Mouse (Mus musculus) cerebellum, adult 9-10 months (tissue): ENCODE measurements around the gene Sox5.

Source experiments
- DNase-seq: peaks from one replicate; pipeline ENCODE4 v3.0.0; 2022

Sox5 gene

GRCm38 (mm10) chr6:144781431-144782030 lies at the start of gene Sox5:
TSS of gene Sox5 (minus strand) at chr6:144781977.
- DNase-seq: peak; percentile 6

- no peak for DNase-seq
These were observed 43.3 kb upstream of the Sox5 start for GRCm38 (mm10) chr6:144825018-144825602.

GRCm38 (mm10) chr6:144824153-144824552 lies 42.4 kb upstream of the Sox5 start:
- DNase-seq: no peak

- no peak for DNase-seq
These were observed 40.8 kb upstream of the Sox5 start for GRCm38 (mm10) chr6:144822594-144822993.

GRCm38 (mm10) chr6:144821019-144821418 lies 39.2 kb upstream of the Sox5 start:
- no peak for DNase-seq

- no peak for DNase-seq
These were observed 36.2 kb upstream of the Sox5 start for GRCm38 (mm10) chr6:144818016-144818415.

GRCm38 (mm10) chr6:144817329-144817932 lies 35.7 kb upstream of the Sox5 start:
- no peak for DNase-seq

- DNase-seq: no peak
These were observed 33.8 kb upstream of the Sox5 start for GRCm38 (mm10) chr6:144815542-144815941.

- DNase-seq: peak; percentile 20
These were observed 33.2 kb upstream of the Sox5 start for GRCm38 (mm10) chr6:144814931-144815364.

- DNase-seq: no peak
These were observed 22.5 kb upstream of the Sox5 start for GRCm38 (mm10) chr6:144804321-144804720.

- DNase-seq: no peak
These were observed 21.3 kb upstream of the Sox5 start for GRCm38 (mm10) chr6:144803063-144803462.

GRCm38 (mm10) chr6:144794356-144794755 lies 12.6 kb upstream of the Sox5 start:
- DNase-seq: no peak

- no peak for DNase-seq
These were observed 11.1 kb upstream of the Sox5 start for GRCm38 (mm10) chr6:144792871-144793270.

- DNase-seq: no peak
These were observed 1.5 kb upstream of the Sox5 start for GRCm38 (mm10) chr6:144783295-144783694.

GRCm38 (mm10) chr6:144782866-144783265 lies 1.1 kb upstream of the Sox5 start:
- no peak for DNase-seq

GRCm38 (mm10) chr6:144782031-144782857 lies 467 bp upstream of the Sox5 start:
- DNase-seq: no peak

GRCm38 (mm10) chr6:144780608-144781285 lies 1.0 kb downstream of the Sox5 start:
- no peak for DNase-seq

- no peak for DNase-seq
These were observed 1.7 kb downstream of the Sox5 start for GRCm38 (mm10) chr6:144779945-144780607.

GRCm38 (mm10) chr6:144777356-144778035 lies 4.3 kb downstream of the Sox5 start:
- no peak for DNase-seq

GRCm38 (mm10) chr6:144773736-144774135 lies 8.0 kb downstream of the Sox5 start:
- DNase-seq: no peak

GRCm38 (mm10) chr6:144772985-144773384 lies 8.8 kb downstream of the Sox5 start:
- no peak for DNase-seq
